Mouse (Mus musculus) thymus, postnatal 36 days (tissue): ENCODE results near the gene Gm20388.
"Not testable (repeated sequence)": the region's sequence is repeated elsewhere in the genome, so short reads cannot be mapped to it uniquely, and the experiment has no call there.

ENCODE experiments used
- DNase-seq, 2 experiments: peaks; one replicate each; pipeline ENCODE4 v3.0.0; 2022; ENCODE audit warnings: mixed read lengths in 2 of 2

The Gm20388 gene

DNA sequence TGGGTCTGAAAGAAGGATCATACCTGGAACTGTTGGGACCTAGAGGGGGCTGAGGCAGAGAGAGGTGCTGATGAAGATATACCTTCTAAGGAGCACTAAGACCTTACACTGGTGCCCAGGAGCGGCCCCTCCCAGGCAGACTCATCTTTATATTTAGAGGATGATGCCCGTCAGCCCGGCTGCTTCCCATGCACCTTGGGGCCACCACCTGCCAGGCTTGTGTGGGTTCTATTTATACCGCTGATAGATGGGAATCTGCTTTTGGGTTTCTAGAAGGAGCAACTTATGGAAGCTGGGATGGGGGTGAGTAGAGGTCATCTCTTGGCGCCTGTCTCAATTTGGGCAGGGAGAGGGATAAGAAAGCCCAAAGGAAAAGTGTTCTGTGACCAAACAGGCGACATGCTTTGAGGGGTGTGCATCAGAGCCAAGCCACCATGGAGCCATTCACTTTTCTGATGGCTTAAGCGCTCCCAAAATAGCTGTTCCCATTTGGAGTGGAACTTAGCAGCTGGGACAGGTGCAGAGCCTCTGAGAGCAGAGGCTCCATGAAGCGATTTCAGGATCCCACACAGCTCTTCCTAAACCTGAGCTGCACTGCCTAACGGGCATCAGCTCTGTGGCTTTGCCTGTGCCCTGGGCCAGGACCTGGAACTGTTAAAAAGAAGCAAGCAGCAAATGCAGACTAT, 3985.2 kb downstream of the Gm20388 start:
- DNase-seq = no peak

GRCm38 (mm10) chr8:123896366-123896761, 3985.7 kb downstream of the Gm20388 start:
- DNase-seq = no peak

DNA sequence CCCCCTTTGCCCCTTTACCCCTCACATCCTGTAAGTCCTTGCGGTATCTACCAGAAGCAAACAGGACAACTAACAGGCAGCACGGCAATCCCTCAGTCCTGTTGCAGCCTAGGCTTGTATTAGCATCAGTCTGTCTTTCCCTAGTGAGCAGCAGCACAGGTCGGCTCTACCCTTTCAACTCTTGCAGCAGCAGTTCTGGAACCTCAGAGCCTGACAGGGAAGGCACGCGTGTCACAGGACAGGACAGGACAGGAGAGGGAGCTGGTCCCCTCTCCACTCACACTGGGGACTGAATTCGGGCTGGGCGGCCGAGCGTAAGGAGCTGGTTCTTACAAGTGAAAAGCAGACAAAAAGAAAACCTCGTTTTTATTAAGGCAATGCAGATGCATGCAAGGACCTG, 3986.1 kb downstream of the Gm20388 start:
- no peak for DNase-seq

- DNase-seq = no peak
These were observed 3987.9 kb downstream of the Gm20388 start for GRCm38 (mm10) chr8:123898576-123898975.

GRCm38 (mm10) chr8:123899366-123899765, 3988.7 kb downstream of the Gm20388 start:
- DNase-seq = no peak

GRCm38 (mm10) chr8:123902653-123903052, 3992.0 kb downstream of the Gm20388 start:
- no peak for DNase-seq

GRCm38 (mm10) chr8:123907604-123908003, 3997.0 kb downstream of the Gm20388 start:
- no peak for DNase-seq

GRCm38 (mm10) chr8:123912265-123912664, 4001.6 kb downstream of the Gm20388 start:
- no peak for DNase-seq

DNA sequence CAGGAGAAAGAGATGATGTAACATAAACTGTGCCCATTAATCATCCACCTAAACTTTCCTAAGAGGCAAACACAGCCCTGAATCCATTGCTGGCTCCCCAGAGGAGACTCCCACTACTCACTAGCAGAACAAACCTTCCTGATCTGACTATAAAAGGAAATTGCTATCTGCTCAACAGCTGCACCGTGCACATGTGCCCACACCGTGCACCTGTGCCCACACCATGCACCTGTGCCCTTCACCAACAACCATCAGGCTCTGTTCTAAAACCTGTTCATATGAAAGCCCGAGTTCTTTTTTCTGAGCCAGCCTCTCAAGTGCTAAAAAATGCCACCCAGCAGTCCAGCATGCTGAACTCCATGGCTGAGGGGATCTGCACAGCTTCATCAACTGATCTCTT, 4004.0 kb downstream of the Gm20388 start:
- no peak for DNase-seq

- peak; percentile 70 to 73 for DNase-seq
These were observed 4014.1 kb downstream of the Gm20388 start for GRCm38 (mm10) chr8:123924719-123925118.

DNA sequence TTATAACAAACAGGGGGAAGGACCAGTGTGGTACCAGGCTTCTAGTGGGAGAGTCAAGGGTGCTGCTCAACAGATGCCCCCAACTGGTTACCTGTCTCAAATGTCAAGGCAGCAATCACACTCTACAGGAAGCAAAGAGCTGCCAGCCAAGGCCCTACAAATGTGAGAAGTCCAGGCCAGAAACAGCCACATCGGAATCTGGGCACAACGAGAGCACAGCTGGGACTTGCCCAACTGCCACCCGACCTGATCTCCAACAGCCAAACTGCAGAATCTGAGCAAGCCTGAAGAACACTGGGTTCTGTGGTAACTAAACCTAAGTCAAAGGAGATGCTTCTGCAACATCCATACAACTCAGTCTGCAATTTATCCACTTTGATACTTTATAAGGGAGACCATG, 4015.0 kb downstream of the Gm20388 start:
- DNase-seq = no peak

GRCm38 (mm10) chr8:123929026-123929425, 4018.4 kb downstream of the Gm20388 start:
- no peak for DNase-seq

- peak; percentile 99 for DNase-seq
These were observed 4038.5 kb downstream of the Gm20388 start, which contains the start of gene Nup133 for GRCm38 (mm10) chr8:123948942-123949685. Nup133 (minus strand) TSS chr8:123949265.

DNA sequence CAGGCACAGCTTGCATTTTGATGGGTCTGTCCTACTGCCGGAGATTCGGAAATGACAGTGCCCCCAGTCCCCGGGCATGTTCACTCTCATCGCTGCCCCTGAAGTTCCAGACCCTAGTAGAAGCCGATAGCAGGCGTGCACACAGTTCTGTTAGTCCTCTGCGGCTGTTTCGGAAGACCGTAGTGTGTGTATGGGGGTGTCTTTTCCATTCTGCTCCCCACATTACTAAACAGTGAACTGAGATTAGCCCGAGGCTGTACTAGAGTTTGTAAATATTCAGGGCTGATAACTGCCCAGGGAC, 4039.0 kb downstream of the Gm20388 start:
- no peak for DNase-seq

- peak; percentile 57 to 61 for DNase-seq
These were observed 4039.6 kb downstream of the Gm20388 start for GRCm38 (mm10) chr8:123950077-123950802.

DNA sequence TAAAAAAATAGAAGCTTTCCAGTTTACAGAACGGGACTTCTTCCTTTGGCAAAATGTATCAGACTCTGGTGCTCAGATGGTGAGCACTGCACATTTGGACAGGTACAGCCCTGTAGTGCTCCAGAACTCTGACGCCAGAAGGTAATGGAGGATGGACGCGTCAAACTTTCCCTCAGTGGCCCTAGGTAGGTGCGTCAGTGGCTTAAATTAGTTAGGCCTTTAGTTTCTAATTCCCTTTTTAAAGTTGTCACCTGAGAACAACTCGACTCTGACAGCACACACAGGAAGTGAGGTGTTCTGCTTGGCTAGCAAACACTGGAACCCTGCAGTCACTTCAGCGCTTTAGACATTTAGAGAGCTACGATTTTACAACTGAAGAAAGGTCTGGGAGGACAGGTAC, 4043.0 kb downstream of the Gm20388 start:
- DNase-seq = no peak

GRCm38 (mm10) chr8:123954246-123954645, 4043.6 kb downstream of the Gm20388 start:
- no peak for DNase-seq

- no peak for DNase-seq
These were observed 4047.5 kb downstream of the Gm20388 start for GRCm38 (mm10) chr8:123958130-123958529.

GRCm38 (mm10) chr8:123959473-123959872, 4048.8 kb downstream of the Gm20388 start:
- DNase-seq = no peak

GRCm38 (mm10) chr8:123960056-123960455, 4049.4 kb downstream of the Gm20388 start:
- no peak for DNase-seq

DNA sequence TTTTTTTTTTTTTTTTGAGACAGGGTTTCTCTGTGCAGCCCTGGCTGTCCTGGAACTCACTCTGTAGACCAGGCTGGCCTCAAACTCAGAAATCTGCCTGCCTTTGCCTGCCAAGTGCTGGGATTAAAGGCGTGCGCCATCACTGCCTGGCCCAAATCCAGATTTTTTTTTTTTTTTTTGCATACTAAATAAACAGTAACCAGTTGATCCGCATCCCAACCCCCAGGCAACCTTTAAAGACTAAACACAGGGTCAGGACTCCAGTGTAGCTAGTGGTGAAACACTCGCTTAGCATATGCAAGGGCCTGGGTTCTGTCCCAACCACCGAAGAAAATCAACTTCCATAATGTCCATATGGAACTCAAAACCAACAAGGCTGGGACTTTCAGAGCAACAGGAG, 4049.9 kb downstream of the Gm20388 start:
- not testable (repeated sequence) for DNase-seq

GRCm38 (mm10) chr8:123961371-123961770, 4050.7 kb downstream of the Gm20388 start:
- DNase-seq = no peak

DNA sequence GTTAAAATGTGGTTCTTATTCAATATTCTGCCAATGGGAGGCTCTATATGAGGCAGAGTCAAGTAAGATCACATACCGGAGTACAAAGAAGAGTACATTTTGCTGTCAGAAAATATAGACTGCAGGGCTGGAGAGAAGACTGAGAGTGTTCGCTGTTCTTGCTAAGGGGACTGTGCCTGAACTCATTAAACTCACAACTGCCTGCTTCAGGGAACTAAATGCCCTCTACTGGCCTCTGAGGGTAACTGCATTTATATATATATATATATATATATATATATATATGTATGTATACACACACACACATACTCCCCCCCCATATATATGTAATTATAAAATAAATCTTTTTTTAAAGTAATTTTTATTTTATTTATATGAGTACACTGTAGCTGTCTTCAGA, 4056.3 kb downstream of the Gm20388 start:
- DNase-seq = no peak

GRCm38 (mm10) chr8:123973495-123973894, 4062.9 kb downstream of the Gm20388 start:
- no peak for DNase-seq
